Mouse (Mus musculus): ENCODE measurements at regions not wholly inside any gene's neighbourhood (a gene's known extent, or its start where the extent isn't known, plus 50 kb on each side); places are given as distances from the start of the nearest gene placed in this dataset.

- H3K9ac ChIP-seq (replicated peaks; ENCODE audit: low read depth, low read length): no peak overlapping the region
- 75% methylated on average over 3 of the region's 3 CpGs for WGBS
- no peak overlapping the region for H3K4me3 ChIP-seq (ENCODE audit: low read depth, low read length)
- no peak overlapping the region for H3K27ac ChIP-seq (ENCODE audit: low read depth)
- TF ChIP-seq CTCF (IDR thresholded peaks at IDR 0.05; ENCODE audit: low read depth) (no peak), EP300 (IDR thresholded peaks at IDR 0.05; ENCODE audit: low read depth) (no peak)
- no peaks in the 10 kb centered on the region for H3K9me3 ChIP-seq (replicated peaks; ENCODE audit: control insufficient read depth, low read length)
- H3K4me2 ChIP-seq (ENCODE audit: low read depth, low read length): no peak overlapping the region
- H3K36me3 ChIP-seq (replicated peaks; ENCODE audit: control insufficient read depth, insufficient read depth, low read length): no peaks in the 10 kb centered on the region
- H3K27me3 ChIP-seq (ENCODE audit: control insufficient read depth, insufficient read depth, low read length): no peaks in the 10 kb centered on the region
- no peak for DNase-seq (ENCODE audit: low spot score)
- no peaks in the 10 kb centered on the region for H3K4me1 ChIP-seq (ENCODE audit: control insufficient read depth, insufficient read depth)
- ATAC-seq (ENCODE audit: insufficient read depth, low read depth): no peak
These were observed 289.2 kb upstream of the Chd6 start for GRCm38 (mm10) chr2:161398061-161398460.

GRCm38 (mm10) chr2:161390954-161391690, 282.2 kb upstream of the Chd6 start:
- ATAC-seq (ENCODE audit: insufficient read depth, low read depth): no peak
- Histone ChIP-seq H3K4me3 (ENCODE audit: low read depth, low read length) (no peak overlapping the region), H3K4me2 (ENCODE audit: low read depth, low read length) (no peak overlapping the region), H3K36me3 (replicated peaks; ENCODE audit: control insufficient read depth, insufficient read depth, low read length) (no peaks in the 10 kb centered on the region), H3K9ac (replicated peaks; ENCODE audit: low read depth, low read length) (no peak overlapping the region), H3K4me1 (ENCODE audit: control insufficient read depth, insufficient read depth) (no peaks in the 10 kb centered on the region), H3K27me3 (ENCODE audit: control insufficient read depth, insufficient read depth, low read length) (no peaks in the 10 kb centered on the region), H3K9me3 (replicated peaks; ENCODE audit: control insufficient read depth, low read length) (no peaks in the 10 kb centered on the region), H3K27ac (ENCODE audit: low read depth) (no peak overlapping the region)
- 78% methylated on average over 15 of the region's 15 CpGs for WGBS
- TF ChIP-seq CTCF (IDR thresholded peaks at IDR 0.05; ENCODE audit: low read depth): no peak
- TF ChIP-seq EP300 (IDR thresholded peaks at IDR 0.05; ENCODE audit: low read depth): no peak
- no peak for DNase-seq (ENCODE audit: low spot score)

GRCm38 (mm10) chr2:161389318-161389835, 280.5 kb upstream of the Chd6 start:
- Histone ChIP-seq H3K4me1 (ENCODE audit: control insufficient read depth, insufficient read depth) (no peaks in the 10 kb centered on the region), H3K27ac (ENCODE audit: low read depth) (no peak overlapping the region), H3K9me3 (replicated peaks; ENCODE audit: control insufficient read depth, low read length) (no peaks in the 10 kb centered on the region), H3K9ac (replicated peaks; ENCODE audit: low read depth, low read length) (no peak overlapping the region), H3K4me2 (ENCODE audit: low read depth, low read length) (no peak overlapping the region), H3K36me3 (replicated peaks; ENCODE audit: control insufficient read depth, insufficient read depth, low read length) (no peaks in the 10 kb centered on the region), H3K27me3 (ENCODE audit: control insufficient read depth, insufficient read depth, low read length) (no peaks in the 10 kb centered on the region), H3K4me3 (ENCODE audit: low read depth, low read length) (no peak overlapping the region)
- ATAC-seq (ENCODE audit: insufficient read depth, low read depth) (no peak), DNase-seq (ENCODE audit: low spot score) (no peak)
- 66% methylated on average over 5 of the region's 5 CpGs for WGBS
- TF ChIP-seq EP300 (IDR thresholded peaks at IDR 0.05; ENCODE audit: low read depth) (no peak), CTCF (IDR thresholded peaks at IDR 0.05; ENCODE audit: low read depth) (no peak)

- 77% methylated on average over 6 of the region's 6 CpGs for WGBS
- Histone ChIP-seq H3K9me3 (replicated peaks; ENCODE audit: control insufficient read depth, low read length) (no peaks in the 10 kb centered on the region), H3K4me2 (ENCODE audit: low read depth, low read length) (no peak overlapping the region), H3K4me1 (ENCODE audit: control insufficient read depth, insufficient read depth) (no peaks in the 10 kb centered on the region), H3K36me3 (replicated peaks; ENCODE audit: control insufficient read depth, insufficient read depth, low read length) (no peaks in the 10 kb centered on the region), H3K27ac (ENCODE audit: low read depth) (no peak overlapping the region), H3K27me3 (ENCODE audit: control insufficient read depth, insufficient read depth, low read length) (no peaks in the 10 kb centered on the region), H3K4me3 (ENCODE audit: low read depth, low read length) (no peak overlapping the region), H3K9ac (replicated peaks; ENCODE audit: low read depth, low read length) (no peak overlapping the region)
- DNase-seq (ENCODE audit: low spot score) (no peak), ATAC-seq (ENCODE audit: insufficient read depth, low read depth) (no peak)
- TF ChIP-seq CTCF (IDR thresholded peaks at IDR 0.05; ENCODE audit: low read depth) (no peak), EP300 (IDR thresholded peaks at IDR 0.05; ENCODE audit: low read depth) (no peak)
These were observed 278.2 kb upstream of the Chd6 start for GRCm38 (mm10) chr2:161387054-161387453.

- WGBS: 69% methylated on average over 3 of the region's 3 CpGs
- H3K9me3 ChIP-seq (replicated peaks; ENCODE audit: control insufficient read depth, low read length): no peaks in the 10 kb centered on the region
These were observed 273.5 kb upstream of the Chd6 start for GRCm38 (mm10) chr2:161382411-161382810.

GRCm38 (mm10) chr2:161378313-161378712, 269.4 kb upstream of the Chd6 start:
- ATAC-seq (ENCODE audit: insufficient read depth, low read depth): no peak
- no peak for DNase-seq (ENCODE audit: low spot score)
- H3K4me1 ChIP-seq (ENCODE audit: control insufficient read depth, insufficient read depth): no peaks in the 10 kb centered on the region
- no peaks in the 10 kb centered on the region for H3K9me3 ChIP-seq (replicated peaks; ENCODE audit: control insufficient read depth, low read length)
- H3K9ac ChIP-seq (replicated peaks; ENCODE audit: low read depth, low read length): no peak overlapping the region
- TF ChIP-seq CTCF (IDR thresholded peaks at IDR 0.05; ENCODE audit: low read depth) (no peak), EP300 (IDR thresholded peaks at IDR 0.05; ENCODE audit: low read depth) (no peak)
- no peak overlapping the region for H3K27ac ChIP-seq (ENCODE audit: low read depth)
- no peaks in the 10 kb centered on the region for H3K27me3 ChIP-seq (ENCODE audit: control insufficient read depth, insufficient read depth, low read length)
- no peaks in the 10 kb centered on the region for H3K36me3 ChIP-seq (replicated peaks; ENCODE audit: control insufficient read depth, insufficient read depth, low read length)
- H3K4me2 ChIP-seq (ENCODE audit: low read depth, low read length): no peak overlapping the region
- H3K4me3 ChIP-seq (ENCODE audit: low read depth, low read length): no peak overlapping the region
- WGBS: 74% methylated on average over 4 of the region's 4 CpGs

More at GRCm38 (mm10) chr2:161382411-161382810, 273.5 kb upstream of the Chd6 start:
- H3K4me3 ChIP-seq (ENCODE audit: low read depth, low read length): no peak overlapping the region
- H3K9ac ChIP-seq (replicated peaks; ENCODE audit: low read depth, low read length): no peak overlapping the region
- ATAC-seq (ENCODE audit: insufficient read depth, low read depth) (no peak), DNase-seq (ENCODE audit: low spot score) (no peak)
- H3K4me1 ChIP-seq (ENCODE audit: control insufficient read depth, insufficient read depth): no peaks in the 10 kb centered on the region
- no peak overlapping the region for H3K4me2 ChIP-seq (ENCODE audit: low read depth, low read length)
- H3K27me3 ChIP-seq (ENCODE audit: control insufficient read depth, insufficient read depth, low read length): no peaks in the 10 kb centered on the region
- TF ChIP-seq EP300 (IDR thresholded peaks at IDR 0.05; ENCODE audit: low read depth): no peak
- TF ChIP-seq CTCF (IDR thresholded peaks at IDR 0.05; ENCODE audit: low read depth): no peak
- no peak overlapping the region for H3K27ac ChIP-seq (ENCODE audit: low read depth)
- H3K36me3 ChIP-seq (replicated peaks; ENCODE audit: control insufficient read depth, insufficient read depth, low read length): no peaks in the 10 kb centered on the region

Data from heart, postnatal 0 days (tissue).